Mouse (Mus musculus) effector memory CD4-positive, alpha-beta T cell, adult 7 months (primary cell): ENCODE results near the gene Ergic3. TPM values are rescaled to one million over a fixed set of nuclear protein-coding genes. Genes with fewer than 3 reads are reported as not detected.

Source experiments
- polyA plus RNA-seq: library from polyadenylated mRNA; unstranded; fragments of 100-300 nt; shearing (Covaris generic); gene quantifications from one replicate; pipeline ENCODE4 v1.2.1, GENCODE M21; 2017

The Ergic3 gene
- polyA plus RNA-seq = 72.0 TPM

DNA sequence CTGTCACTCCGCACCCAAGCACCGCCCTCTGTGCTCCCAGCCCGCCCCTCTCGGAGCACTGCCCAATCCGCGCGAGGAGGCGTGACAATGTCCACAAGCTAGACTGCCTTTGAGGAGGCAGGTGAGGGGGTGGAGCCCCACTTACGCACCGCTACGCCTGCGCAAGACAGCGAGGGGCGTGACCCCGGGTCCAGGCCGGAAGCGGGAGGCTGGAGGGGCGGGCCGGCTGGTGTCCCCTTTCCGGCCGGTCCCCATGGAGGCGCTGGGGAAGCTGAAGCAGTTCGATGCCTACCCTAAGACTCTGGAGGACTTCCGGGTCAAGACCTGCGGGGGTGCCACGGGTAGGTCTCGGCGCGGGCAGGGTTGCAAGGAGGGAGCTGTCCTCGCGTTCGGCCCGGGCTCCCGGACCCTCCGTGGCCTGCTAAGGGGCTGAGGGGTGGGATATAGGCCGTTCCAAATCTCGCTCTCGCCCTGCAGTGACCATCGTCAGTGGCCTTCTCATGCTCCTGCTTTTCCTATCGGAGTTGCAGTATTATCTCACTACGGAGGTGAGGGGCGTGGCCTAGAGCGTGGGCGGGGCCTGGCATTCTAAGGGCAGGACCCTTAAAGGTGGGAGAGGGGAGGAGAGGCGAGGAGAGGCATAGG is at the start of gene Ergic3, which contains the start of gene 6430550D23Rik:
Ergic3 (plus strand) TSS at position 158 of the 645 bp plus-strand sequence.
6430550D23Rik (minus strand) TSS at position 90 of the 645 bp plus-strand sequence.

DNA sequence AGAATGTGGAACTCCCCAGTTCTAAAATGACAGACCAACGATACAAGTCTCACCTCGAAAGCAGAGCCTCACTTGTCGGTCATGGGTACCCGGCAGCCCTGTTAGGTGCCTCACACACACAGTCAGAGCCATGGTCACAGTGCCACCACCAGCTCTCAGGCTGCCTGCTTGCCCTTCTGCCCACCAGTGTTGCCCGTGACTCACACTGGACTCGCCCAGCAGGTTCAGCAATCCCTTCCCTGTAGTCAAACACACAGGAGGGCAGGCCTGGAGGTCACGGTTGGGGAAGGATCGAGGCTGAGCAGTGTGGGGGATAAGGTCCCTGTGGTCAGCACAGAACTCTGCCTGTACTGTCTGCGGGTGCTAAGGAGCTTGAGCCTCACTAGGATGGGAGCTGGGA is 45.0 kb downstream of the Ergic3 start, which contains the start of gene Fer1l4:
Fer1l4 (minus strand) TSS at position 132 of the 400 bp plus-strand sequence.

DNA sequence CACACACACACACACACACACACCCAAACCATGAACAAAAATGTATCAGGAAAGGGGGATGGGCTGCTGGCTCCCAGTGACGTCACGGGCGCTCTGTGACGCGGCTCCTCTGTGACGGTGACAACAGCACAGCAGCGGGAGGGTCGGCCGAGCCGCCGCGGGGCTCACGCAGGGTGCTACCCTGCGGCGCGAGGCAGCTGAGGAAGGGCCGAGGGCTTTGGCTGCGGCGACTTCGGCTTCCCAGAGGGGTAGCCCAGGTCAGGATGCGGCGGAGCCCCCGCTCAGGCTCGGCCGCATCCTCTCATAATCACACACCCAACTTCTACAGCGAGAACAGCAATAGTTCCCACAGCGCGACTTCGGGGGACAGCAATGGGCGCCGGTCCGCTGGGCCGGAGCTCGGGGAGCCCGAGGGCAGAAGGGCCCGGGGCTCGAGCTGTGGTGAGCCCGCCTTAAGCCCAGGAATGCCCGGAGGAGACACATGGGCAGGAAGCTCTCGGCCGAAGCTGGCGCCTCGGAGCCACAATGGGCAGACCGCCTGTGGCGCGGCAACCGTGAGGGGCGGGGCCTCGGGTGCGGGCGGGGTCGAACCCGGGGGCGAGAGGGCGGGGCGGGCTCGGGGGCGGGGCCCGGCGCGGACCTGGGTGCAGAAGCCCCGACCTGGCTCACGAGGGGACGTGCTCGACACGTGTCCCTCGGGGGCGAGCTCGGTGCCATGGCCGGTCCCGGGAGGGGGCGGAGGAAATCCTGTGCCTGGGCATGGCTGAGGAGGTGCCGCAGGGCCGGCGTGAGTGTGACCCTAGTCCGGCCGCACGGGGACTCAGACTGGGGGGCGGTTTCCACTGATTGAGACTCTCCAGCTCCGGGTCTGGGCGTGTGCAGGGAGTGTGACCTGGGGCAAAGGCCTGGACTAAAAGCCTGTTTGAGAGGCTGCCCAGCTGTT is 57.5 kb downstream of the Ergic3 start, which contains the start of gene Spag4:
Spag4 (plus strand) TSS at position 77 of the 943 bp plus-strand sequence.

Other genes with a start within 250 kb of the Ergic3 start
- gene Mmp24, start 232.7 kb upstream of the Ergic3 start, polyA plus RNA-seq = 0.88 TPM
- 37.2 TPM for gene BC029722, start 188.6 kb upstream of the Ergic3 start, polyA plus RNA-seq
- 170 TPM for gene Eif6, start 181.1 kb upstream of the Ergic3 start, polyA plus RNA-seq
- not detected for gene Fam83c, start 173.2 kb upstream of the Ergic3 start, polyA plus RNA-seq
- gene Uqcc1, start 77.7 kb upstream of the Ergic3 start, polyA plus RNA-seq = 29.7 TPM
- 0.28 TPM for gene Gm15557, start 67.3 kb upstream of the Ergic3 start, polyA plus RNA-seq
- not detected for gene Gdf5, start 62.7 kb upstream of the Ergic3 start, polyA plus RNA-seq
- 26.3 TPM for gene Cep250, start 51.6 kb upstream of the Ergic3 start, polyA plus RNA-seq
- gene 6430550D23Rik, start 68 bp upstream of the Ergic3 start, polyA plus RNA-seq = 0.96 TPM
- gene Fer1l4, start 44.9 kb downstream of the Ergic3 start, polyA plus RNA-seq = not detected
- gene Spag4, start 57.1 kb downstream of the Ergic3 start, polyA plus RNA-seq = 6.3 TPM
- 63.6 TPM for gene Cpne1, start 103.9 kb downstream of the Ergic3 start, polyA plus RNA-seq
- 39.3 TPM for gene Rbm12, start 103.9 kb downstream of the Ergic3 start, polyA plus RNA-seq
- gene Gm28036, start 119.0 kb downstream of the Ergic3 start, polyA plus RNA-seq = 25.5 TPM
- gene Romo1, start 136.0 kb downstream of the Ergic3 start, polyA plus RNA-seq = 134 TPM
- 32.2 TPM for gene Nfs1, start 136.1 kb downstream of the Ergic3 start, polyA plus RNA-seq
- 1,717 TPM for gene Rbm39, start 172.2 kb downstream of the Ergic3 start, polyA plus RNA-seq
- 69.4 TPM for gene Phf20, start 188.4 kb downstream of the Ergic3 start, polyA plus RNA-seq